Mouse (Mus musculus) right cerebral cortex, postnatal 14 days (tissue): Measurements from ENCODE around the gene Htr6.

Experiments used
- DNase-seq: peaks from one replicate; pipeline ENCODE4 v3.0.0; 2022

Htr6 gene

DNA sequence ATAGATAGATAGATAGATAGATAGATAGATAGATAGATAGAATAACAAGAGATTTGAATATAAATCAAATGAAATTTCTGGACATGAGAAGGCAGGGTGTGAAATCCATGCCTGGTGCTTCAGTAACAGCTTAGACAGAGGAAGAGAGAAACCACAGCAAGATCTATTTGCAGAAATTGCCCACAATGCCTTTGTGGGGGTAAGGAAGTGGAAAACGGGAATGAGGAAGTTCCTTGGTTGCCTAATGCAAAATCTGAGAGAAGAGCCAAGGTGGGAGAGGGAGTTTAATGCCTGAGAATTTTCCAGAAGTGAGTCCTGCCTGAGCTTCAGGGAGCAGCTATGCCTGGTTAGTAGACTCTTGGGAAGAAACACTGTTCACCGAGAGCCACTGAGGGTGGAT lies 31.8 kb downstream of the Htr6 start:
- no peak for DNase-seq

DNA sequence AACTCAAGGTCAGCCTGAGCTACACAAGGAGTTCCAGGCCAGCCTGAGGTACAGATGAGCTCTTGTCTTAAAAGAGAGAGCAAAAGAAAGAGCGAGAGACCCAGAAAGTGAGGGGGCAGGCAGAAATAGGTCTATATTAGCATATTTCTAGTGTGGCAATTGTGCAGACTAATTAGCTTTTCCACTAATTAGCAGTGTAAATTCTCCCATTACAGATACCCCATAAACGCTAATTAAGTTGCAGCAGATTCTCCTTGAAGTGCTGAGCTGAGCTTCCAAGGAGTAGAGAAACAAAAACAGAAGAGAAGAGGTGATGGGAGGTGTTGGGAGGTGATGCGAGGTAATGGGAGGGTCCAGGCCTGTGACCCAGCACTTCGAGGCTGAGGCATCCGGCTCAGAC lies 32.8 kb downstream of the Htr6 start:
- no peak for DNase-seq

DNA sequence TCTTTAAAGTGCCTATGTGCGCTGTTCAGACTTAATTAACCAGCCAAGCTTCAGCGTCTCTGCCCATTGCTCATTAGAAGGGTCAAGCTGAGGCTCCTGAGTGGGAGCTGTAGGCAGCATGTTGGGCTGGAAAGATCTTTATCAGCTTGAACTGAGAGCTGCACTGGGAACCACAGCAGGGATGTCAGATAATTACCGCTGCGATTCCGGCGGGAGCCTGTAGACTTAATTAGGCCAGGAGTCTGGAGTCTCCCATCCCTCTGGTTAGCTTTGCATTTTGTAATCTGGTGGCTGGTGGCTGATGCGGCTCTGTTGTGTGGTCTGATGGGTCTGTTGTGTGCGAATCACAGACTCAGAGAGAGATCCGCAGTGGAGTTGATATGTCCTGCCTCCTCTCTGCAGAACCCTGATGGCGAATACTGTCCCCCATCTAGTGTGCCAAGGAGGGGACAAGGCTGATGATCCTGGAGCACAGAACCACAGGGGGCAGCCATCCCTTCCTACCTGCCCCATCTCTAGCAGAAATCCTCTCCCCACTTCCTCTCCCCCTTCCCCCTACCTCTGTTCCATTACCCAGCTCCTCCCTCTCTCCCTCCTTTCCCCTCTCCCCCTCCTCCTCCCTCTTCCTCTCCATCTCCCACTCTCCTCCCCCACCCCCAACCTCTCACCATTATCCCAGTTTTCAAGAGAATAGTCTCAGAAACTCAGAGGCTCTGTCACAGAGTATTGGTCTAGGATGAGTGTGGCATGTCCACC lies 35.1 kb downstream of the Htr6 start:
- DNase-seq, result no peak

DNA sequence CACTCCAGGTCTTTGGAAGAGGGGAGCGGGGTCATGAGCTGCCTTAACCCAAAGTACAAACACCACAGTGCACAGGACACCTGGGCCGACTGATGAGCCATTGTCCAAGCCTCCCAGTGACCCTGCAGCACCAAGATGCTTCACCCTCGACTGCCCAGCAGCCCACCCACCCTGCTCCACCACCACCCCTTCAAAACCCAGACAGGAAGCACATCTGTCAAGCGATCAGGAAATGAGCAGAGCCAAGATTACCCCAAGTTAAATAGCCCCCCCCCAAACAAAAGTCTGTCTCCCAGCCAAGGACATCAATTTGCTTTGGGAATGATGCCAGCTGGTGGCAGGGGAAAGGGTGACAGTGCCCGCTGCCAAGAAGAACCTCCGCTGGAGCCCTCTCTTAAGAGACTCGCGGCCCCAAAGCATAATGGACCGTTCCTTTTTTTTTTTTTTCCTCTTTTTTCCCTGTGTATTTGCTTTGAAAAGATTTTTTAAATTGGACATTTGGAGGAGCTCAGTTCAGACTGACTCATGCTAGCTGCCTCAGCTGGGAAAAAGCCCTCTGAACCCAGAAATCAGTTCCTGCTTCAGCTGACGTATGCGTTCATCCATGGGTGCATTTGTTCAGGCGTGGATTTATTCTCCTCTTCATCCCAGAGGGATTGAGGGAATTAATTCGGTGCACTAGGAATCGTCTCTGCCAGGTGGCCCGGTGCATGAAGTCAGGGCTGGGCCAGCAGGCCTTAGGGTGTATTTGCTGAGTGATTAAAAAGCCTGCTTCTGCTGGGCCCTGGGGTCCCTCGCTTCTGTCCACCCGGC lies 37.4 kb downstream of the Htr6 start:
- no peak for DNase-seq

DNA sequence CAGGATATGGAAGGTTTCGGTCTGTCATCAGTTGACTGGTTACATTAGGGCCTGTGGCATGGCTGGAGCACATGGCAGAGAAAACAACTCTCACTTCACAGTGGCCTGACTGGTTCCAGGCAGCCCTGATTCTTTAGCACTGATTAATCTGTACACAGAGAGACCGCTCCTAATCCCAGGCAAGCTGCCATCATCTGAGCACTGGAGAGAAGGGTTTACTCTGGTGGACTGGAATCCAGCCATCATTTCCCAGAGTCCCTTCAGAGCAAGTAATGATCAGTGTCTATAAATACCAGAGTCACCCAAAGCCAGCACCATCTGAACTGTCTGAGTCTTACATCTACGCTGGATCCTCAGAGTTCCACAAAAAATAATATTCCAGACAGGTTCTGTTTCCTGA lies 39.6 kb downstream of the Htr6 start:
- no peak for DNase-seq

DNA sequence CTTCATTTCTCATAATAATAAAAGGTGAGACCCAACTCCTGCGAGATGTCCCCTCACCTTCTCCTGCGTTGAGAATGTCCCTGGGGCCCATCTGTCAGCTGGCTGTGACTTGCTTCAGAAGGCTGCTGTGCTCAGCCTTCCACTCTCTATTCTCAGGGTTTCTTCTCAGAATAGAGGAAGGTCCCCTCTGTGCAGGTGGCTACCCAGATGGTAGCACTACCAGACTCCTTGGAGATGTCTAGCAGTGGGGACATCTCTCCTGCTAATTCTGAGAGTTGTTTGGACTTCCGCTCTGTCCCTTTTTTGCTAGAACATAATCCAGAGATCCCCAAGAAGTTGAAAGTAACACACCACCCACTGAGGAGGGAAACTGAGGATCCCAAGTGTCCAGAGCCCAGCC lies 40.4 kb downstream of the Htr6 start:
- DNase-seq, result no peak

DNA sequence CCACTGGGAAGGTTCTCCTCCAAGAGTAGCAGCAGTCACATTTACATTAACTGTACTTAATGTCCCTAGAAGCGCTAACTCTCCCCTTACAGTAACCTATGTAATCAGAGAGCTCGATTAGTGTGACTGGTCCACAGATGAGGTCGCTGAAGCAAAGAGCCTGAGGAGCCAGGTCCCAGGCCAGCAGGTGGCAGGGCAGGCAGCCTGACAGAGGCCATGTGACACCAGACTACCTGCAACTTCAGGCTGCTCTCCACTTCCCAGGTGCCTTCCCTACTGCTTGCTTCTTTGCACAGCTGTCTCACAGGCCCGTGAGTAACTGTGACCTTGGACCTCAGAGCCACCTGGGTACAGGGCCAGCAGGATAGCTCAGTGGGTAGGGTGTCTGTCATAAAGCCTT lies 40.8 kb downstream of the Htr6 start:
- no peak for DNase-seq

DNA sequence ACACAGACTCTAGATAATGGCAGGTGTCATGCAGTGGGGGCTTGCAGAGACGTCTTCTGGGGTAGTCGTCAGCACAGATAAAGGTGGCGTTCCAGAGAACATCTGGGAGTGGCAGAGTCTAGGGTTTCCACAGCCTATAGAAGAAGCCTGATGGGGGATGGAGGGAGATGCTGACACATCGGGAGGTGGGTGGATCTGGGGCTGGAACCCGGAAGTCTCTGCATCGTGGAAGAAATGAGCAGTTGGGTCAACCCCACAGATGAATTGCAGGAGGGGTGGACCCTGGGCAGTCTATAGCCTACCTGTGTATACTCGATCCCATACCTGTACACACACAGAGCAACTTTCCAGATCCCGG lies 41.4 kb downstream of the Htr6 start:
- no peak for DNase-seq

DNA sequence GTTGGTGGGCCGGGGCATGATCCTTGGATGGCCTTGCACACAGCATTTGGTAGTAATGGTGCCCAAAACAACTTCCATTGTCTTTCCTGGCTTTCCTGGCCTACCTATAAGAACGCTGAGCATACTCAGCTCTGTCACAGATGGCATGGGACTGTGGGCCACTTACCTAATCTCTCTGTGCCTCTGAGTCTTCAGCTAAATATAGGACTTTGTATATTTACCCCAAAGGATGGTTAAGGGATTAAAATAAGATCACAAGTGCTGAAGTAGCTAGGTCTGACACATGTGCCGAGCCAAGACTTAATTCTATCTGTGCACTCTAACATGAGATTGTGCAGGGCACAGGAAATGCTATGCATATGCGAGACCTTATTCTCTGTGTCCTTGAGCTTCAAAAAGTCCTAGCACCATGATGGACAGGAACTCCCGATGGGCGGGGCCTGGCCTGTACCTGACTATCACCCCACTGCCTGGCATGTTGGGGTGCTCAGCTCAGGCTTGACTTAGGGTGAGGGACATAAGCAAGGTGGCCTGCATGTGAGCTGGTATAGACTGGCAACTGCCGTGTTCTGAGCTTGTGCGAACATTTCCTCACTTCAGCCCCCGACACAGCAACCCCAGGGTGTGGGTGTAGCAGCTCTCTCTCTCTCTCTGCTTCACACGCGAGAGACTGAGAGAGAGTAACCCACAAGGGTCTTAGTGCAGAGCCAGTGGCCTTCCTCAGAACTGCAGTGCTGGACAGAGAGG lies 41.9 kb downstream of the Htr6 start:
- DNase-seq, result no peak

DNA sequence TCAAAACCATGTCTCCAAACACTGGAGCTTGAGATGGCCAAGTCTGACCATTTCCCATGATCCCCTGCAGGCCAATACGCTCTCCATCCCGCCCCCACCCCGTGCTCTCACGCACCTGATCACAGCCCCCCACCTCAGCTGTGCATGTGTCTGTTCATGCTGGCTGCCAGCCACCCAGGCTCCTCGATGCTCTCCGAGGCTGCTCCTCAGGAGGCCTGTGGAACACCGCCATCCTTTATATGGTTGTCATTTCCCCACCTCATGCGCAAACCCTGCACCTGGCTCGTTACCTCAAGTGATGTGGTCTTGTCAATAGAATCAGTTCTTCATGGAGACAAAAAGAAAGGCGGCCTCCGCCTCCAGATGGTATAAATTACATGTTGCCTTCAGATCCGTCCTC lies 42.8 kb downstream of the Htr6 start:
- DNase-seq, result no peak

DNA sequence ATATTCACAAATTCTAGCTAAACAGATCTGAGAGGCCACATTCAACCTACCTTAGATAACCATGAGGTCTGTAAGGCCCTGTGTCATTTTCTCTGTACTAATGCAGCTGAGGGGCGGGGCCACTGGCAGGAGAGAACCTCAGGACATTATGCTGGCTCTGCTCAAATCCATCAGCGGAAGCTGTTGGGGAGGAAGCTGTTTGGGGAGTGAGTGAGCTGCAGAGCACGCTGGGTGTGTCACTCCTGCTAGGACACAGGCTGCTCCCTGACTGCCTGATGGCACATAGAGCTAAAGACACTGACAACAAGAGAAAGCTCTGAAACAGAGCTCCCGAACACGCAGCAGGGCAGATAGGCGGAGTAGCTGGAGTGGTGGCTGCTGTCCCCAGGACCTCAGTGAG lies 44.7 kb downstream of the Htr6 start:
- DNase-seq, result no peak

DNA sequence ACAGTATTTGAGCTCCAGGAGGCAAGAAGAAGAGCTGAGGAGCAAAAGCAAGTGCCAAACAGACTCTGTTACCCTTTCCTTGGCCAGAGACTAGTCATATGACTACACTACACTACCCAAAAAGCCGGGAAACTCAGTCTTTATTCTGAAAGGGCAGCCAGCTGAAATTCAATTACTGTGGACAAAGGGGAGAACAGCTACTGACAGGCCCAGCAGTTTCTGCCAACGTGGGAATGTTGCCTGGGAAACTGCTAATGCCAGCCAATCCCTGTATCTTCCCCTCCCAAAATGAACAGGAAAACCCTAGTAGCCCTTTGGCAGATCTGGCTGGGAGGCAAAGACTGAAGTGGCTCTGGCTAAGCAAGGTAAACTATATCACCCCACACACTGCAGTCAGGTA lies 51.0 kb downstream of the Htr6 start:
- DNase-seq, result peak; percentile 30

DNA sequence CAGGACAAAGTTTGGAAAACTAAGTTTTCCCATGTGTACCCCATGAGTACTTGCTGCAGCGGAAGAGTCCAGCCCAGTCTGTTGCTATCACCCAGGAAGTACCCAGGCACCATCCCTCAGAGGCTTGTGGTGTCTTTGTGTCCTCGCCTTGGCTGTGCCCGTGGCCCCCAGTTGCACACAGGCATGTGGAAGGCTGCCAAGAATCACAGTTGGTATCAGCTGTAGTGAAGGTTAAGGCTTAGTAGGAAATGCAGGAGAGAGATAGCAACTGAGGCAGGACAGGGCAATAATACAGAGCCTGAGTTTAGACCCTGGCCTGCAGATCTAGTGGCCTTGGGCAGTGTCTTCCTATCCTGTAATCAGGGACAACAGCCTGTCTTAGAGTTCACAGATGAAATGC lies 55.0 kb downstream of the Htr6 start:
- no peak for DNase-seq

DNA sequence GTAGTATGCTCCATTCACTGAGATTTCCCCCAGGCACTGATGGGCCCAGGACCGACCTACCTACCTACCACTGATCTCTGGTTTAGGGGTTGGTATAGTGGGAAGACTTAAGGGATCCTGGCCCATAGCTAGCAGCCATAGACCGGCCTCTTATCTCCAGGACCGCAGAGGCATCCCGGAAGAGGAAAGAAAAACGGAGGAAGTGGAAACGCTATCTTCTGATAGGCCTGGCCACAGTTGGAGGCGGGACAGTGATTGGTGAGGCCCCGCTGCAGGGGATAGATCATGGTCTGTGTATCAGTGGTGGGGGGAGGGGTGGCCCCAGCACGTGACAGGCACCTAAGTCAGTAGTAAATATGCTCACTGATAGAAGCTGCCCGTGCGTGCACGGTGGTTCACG lies 56.0 kb downstream of the Htr6 start:
- DNase-seq, result no peak

DNA sequence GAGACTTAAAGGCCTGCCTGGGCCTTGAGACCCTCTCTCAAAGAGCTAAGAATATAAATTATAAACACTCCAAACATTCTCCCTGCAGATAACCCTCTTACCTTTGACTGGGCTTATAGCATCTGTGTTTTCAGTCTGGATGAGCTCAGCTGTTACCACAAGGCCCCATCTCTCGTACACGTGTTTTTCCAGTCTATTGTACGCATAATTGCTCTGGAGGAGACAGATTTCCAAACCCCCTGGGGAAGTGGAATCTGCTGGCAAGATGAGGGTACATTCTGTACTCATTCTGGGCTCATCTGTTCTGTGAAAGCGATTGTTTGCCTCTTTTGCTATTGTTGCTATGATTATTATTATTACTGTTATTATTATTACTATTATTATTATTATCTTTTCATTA lies 56.4 kb downstream of the Htr6 start:
- no peak for DNase-seq

DNA sequence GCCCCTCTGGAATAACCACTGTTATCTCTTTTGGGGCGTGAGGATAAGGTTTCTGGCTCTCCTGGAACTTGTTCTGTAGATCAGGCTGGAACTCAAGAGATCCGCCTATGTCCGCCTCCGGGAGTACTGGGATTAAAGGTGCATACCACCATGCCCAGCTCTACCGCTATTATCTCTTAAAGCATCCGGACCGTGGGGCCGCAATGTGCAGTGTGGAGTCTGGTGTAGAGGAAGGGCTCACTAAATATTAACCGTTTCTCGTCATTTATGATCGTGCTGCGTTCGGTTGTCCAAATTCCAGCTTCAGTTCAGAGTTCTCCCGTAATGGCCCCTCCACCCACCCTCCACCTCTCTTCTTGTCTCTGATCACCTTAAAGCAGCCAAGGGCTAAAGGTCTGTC lies 57.0 kb downstream of the Htr6 start:
- no peak for DNase-seq

DNA sequence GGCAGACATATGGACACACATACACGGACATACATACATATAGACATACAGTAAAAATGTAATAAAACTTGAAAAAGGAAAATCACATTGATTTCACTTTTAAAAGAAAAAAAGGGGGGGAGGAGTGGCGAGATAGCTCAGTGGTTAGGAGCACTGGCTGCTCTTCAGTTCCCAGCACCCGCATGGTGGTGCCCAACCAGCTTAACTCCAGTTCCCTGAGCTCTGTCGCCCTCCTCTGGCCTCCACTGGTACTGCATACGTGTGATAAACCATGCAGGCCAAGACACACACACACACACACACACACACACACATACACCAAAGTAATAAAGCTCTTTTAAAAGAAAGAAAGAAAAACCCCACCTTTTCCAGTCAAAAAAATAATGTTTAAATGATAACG lies 60.6 kb downstream of the Htr6 start:
- no peak for DNase-seq

DNA sequence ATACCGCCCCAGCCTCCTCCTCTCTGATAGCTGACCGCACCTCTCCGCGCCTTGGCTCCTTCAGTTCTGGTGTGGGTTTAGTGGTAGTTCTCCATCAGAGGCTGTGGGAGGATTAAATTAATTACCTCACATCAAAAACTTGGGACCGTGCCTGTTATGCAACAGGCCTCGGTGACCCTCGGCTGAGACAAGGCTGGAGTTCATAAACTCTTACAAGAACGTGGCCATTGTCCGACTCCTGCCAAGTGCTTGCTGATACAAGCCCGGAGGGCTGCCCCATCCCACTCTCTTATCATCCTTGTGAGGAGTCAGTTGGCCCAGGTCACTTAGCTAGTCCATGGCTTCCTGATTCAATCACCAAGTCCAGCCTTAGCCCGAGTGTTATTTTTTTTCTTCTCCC lies 62.1 kb downstream of the Htr6 start:
- no peak for DNase-seq

DNA sequence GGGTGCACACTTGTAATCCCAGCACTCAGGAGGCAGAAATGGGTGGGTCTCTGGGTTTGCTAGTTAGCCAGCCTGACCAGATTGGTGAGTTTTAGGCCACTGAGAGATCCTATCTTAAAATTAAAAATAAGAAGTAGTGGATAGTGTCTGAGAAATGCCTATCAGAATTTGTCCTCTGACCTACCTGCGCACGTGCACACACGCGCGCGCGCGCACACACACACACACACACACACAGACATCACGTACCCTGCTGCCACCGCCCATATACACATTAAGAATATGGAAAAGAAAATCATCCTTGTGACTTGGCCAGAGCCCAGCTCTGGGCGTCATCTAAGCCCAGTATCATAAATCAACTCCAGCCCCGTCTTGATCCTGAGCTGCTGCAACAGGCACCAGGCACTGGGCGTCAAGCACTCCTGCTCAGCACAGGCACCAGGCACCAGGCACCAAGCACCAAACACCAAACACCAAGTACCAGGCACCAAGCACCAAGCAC lies 64.1 kb downstream of the Htr6 start:
- no peak for DNase-seq
